8 mouse cellular contexts compared by ENCODE assay signal in the genomic region with DNA sequence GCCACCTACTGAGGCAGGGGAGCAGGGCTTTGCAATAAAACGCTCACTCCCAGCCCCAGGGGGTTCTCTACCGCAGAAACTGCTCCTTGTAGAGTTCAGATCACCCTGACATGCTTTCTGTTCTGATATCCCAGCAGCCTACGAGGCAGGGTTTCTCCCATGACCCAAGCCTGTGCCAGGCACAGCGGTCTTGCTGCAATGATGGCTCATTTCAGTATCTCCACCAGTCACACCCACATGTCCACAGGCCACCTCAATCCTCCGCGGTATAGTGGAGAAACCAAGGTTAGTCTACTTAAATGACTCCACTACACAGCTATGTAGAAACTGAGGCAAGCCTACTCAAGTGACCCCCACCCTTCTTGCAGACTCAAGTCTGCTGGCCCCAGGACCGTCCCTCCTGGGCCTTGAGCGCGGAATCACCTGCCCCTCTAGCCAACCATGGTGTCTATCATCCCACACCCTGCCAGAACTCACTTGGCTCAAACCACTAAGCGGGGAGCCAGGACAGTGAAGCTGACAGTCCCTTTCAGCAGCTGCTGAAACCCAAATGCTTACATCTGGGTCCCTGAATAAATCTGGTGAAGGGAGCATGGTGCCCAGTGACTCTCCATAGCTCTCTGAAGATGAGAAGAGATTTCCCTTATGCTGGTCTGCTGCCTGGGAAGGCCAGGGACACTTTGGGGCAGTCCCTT. TPM values are rescaled to one million over a fixed set of nuclear protein-coding genes. Genes with fewer than 3 reads are reported as not detected.
A peak's percentile ranks its signal among the peaks of the same experiment; 100 is the strongest.
DNase-seq lines count a peak whose midpoint lies in the region; ATAC-seq and TF ChIP-seq lines count a peak whose summit lies in the region.

No protein-coding gene starts in this region.

- H3K9ac ChIP-seq in forebrain, postnatal 0 days: no peak overlapping the region
- H3K9ac ChIP-seq in forebrain, embryonic 15.5 days (replicated peaks): no peak overlapping the region
- H3K9ac ChIP-seq in limb, embryonic 13.5 days: 0 out of 2 replicates have a peak overlapping the region, but pooled peaks have one; percentile 31
- H3K9ac ChIP-seq in stomach, postnatal 0 days (ENCODE audit: low read length): no peak overlapping the region

- TF ChIP-seq CTCF in forebrain, postnatal 0 days (IDR thresholded peaks at IDR 0.05; ENCODE audit: low read depth): no peak
- no peak for TF ChIP-seq CTCF in stomach, postnatal 0 days (IDR thresholded peaks at IDR 0.05; ENCODE audit: low read depth)

- no peaks in the 10 kb centered on the region for H3K9me3 ChIP-seq in forebrain, postnatal 0 days (ENCODE audit: low read length)
- H3K9me3 ChIP-seq in forebrain, embryonic 15.5 days: no peaks in the 10 kb centered on the region
- H3K9me3 ChIP-seq in megakaryocyte, embryonic 14.5 days: no peaks in the 10 kb centered on the region
- H3K9me3 ChIP-seq in limb, embryonic 13.5 days: no peaks in the 10 kb centered on the region
- no peaks in the 10 kb centered on the region for H3K9me3 ChIP-seq in stomach, postnatal 0 days (ENCODE audit: control insufficient read depth, low read length)

- H3K36me3 ChIP-seq in forebrain, postnatal 0 days (ENCODE audit: insufficient read depth): no peaks in the 10 kb centered on the region
- no peaks in the 10 kb centered on the region for H3K36me3 ChIP-seq in forebrain, embryonic 15.5 days
- peaks cover 60% of the 10 kb centered on the region for H3K36me3 ChIP-seq in megakaryocyte, embryonic 14.5 days (replicated peaks; ENCODE audit: low read length)
- no peaks in the 10 kb centered on the region for H3K36me3 ChIP-seq in limb, embryonic 13.5 days
- H3K36me3 ChIP-seq in stomach, postnatal 0 days (ENCODE audit: control insufficient read depth, insufficient read depth, low read length): no peaks in the 10 kb centered on the region

- intact Hi-C loops in left cerebral cortex, postnatal 14 days (cut with DNase I): no loop called here

- H3K4me2 ChIP-seq in forebrain, postnatal 0 days (ENCODE audit: low read depth): no peak overlapping the region
- no peak overlapping the region for H3K4me2 ChIP-seq in forebrain, embryonic 15.5 days (replicated peaks)
- H3K4me2 ChIP-seq in limb, embryonic 13.5 days (replicated peaks): no peak overlapping the region; the same call in 1 of the 2 replicates
- H3K4me2 ChIP-seq in stomach, postnatal 0 days (replicated peaks; ENCODE audit: low read depth): 0 out of 2 replicates have a peak overlapping the region, but pooled peaks have one; percentile 17

- peaks cover 5% of the 10 kb centered on the region; the same call in 1 of the 2 replicates for H3K27me3 ChIP-seq in forebrain, postnatal 0 days (ENCODE audit: insufficient read depth, low read length)
- H3K27me3 ChIP-seq in forebrain, embryonic 15.5 days: peaks cover 16% of the 10 kb centered on the region
- H3K27me3 ChIP-seq in megakaryocyte, embryonic 14.5 days (replicated peaks): no peaks in the 10 kb centered on the region
- peaks cover 11% of the 10 kb centered on the region for H3K27me3 ChIP-seq in limb, embryonic 13.5 days
- no peaks in the 10 kb centered on the region for H3K27me3 ChIP-seq in stomach, postnatal 0 days (ENCODE audit: control insufficient read depth, insufficient read depth, low read length)

- no peak overlapping the region for H3K4me3 ChIP-seq in forebrain, postnatal 0 days (ENCODE audit: low read depth, low read length)
- H3K4me3 ChIP-seq in forebrain, embryonic 15.5 days: no peak overlapping the region
- H3K4me3 ChIP-seq in megakaryocyte, embryonic 14.5 days (replicated peaks): peak overlapping the region; percentile 96
- no peak overlapping the region for H3K4me3 ChIP-seq in limb, embryonic 13.5 days
- H3K4me3 ChIP-seq in stomach, postnatal 0 days (ENCODE audit: low read depth, low read length): no peak overlapping the region

- DNase-seq in forebrain, postnatal 0 days: no peak
- DNase-seq in stomach, postnatal 0 days (ENCODE audit: low spot score): no peak
- DNase-seq in cerebellum, adult 9-10 months: no peak
- DNase-seq in left cerebral cortex, postnatal 14 days (ENCODE audit: low spot score in 2 of 2): no peak

- no peak for TF ChIP-seq EP300 in stomach, postnatal 0 days (optimal IDR thresholded peaks at IDR 0.05)

- H3K27ac ChIP-seq in forebrain, postnatal 0 days (ENCODE audit: low read depth, low read length): no peak overlapping the region
- H3K27ac ChIP-seq in forebrain, embryonic 15.5 days (replicated peaks): no peak overlapping the region
- no peak overlapping the region for H3K27ac ChIP-seq in limb, embryonic 13.5 days
- peak overlapping the region; percentile 45 for H3K27ac ChIP-seq in stomach, postnatal 0 days (replicated peaks)

- WGBS in forebrain, postnatal 0 days: 73% methylated on average over 10 of the region's 10 CpGs
- WGBS in forebrain, embryonic 15.5 days: 76% methylated on average over 10 of the region's 10 CpGs
- 75% methylated on average over 10 of the region's 10 CpGs for WGBS in limb, embryonic 13.5 days
- 80% methylated on average over 10 of the region's 10 CpGs for WGBS in stomach, postnatal 0 days

- ATAC-seq in forebrain, postnatal 0 days: peak; percentile 33
- no peak for ATAC-seq in forebrain, embryonic 15.5 days (replicated peaks)
- no peak for ATAC-seq in megakaryocyte, adult 5-6 weeks (ENCODE audit: poor library complexity, severe bottlenecking)
- no peak for ATAC-seq in limb, embryonic 13.5 days (ENCODE audit: low FRiP score, low read depth)
- no peak for ATAC-seq in stomach, postnatal 0 days (ENCODE audit: low FRiP score, low TSS enrichment)

- H3K4me1 ChIP-seq in forebrain, postnatal 0 days (ENCODE audit: insufficient read depth): no peaks in the 10 kb centered on the region
- H3K4me1 ChIP-seq in forebrain, embryonic 15.5 days: peaks cover 31% of the 10 kb centered on the region
- H3K4me1 ChIP-seq in megakaryocyte, embryonic 14.5 days: peaks cover 94% of the 10 kb centered on the region
- peaks cover 77% of the 10 kb centered on the region for H3K4me1 ChIP-seq in limb, embryonic 13.5 days
- H3K4me1 ChIP-seq in stomach, postnatal 0 days (replicated peaks; ENCODE audit: control insufficient read depth, insufficient read depth): peaks cover 17% of the 10 kb centered on the region

RNA-seq across cellular contexts. Expression of gene Rhbdf2, which starts 6.1 kb away (rescaled TPM):
- total RNA-seq in forebrain, postnatal 0 days (2014; rRNA removed): 1.6 and 1.9 TPM in 2 replicates
- polyA plus RNA-seq in forebrain, postnatal 0 days (2015; fragmentation: Nextera tagmentation; extraction: Ambion mirVana): 0.75 and 0.97 TPM in 2 replicates
- 1.3 and 1.4 TPM in 2 replicates for polyA plus RNA-seq in forebrain, embryonic 15.5 days (2015; fragmentation: Nextera tagmentation; extraction: Ambion mirVana)
- 22.9 and 66.2 TPM in 2 replicates for polyA plus RNA-seq in megakaryocyte, embryonic 14.5 days (2012; ENCODE audit: insufficient read depth, low replicate concordance)
- 20.9 and 21.8 TPM in 2 replicates for total RNA-seq in megakaryocyte, adult 5-6 weeks (2015)
- 16.2 TPM in 2 replicates for total RNA-seq in megakaryocyte, adult 5-6 weeks (2017)
- polyA plus RNA-seq in limb, embryonic 13.5 days (2015; fragmentation: Nextera tagmentation; extraction: Ambion mirVana): 4.0 and 5.1 TPM in 2 replicates
- polyA plus RNA-seq in stomach, postnatal 0 days (2015; fragmentation: Nextera tagmentation; extraction: Ambion mirVana): 5.7 and 6.1 TPM in 2 replicates
- 1 to 10 TPM; 1.5 to 1.9 TPM for total RNA-seq in left cerebral cortex, postnatal 14 days (2021)

RNA-seq across cellular contexts. Expression of gene Prcd, which starts 32.6 kb away (rescaled TPM):
- 1.5 and 3.3 TPM in 2 replicates for total RNA-seq in forebrain, postnatal 0 days (2014; rRNA removed)
- polyA plus RNA-seq in forebrain, postnatal 0 days (2015; fragmentation: Nextera tagmentation; extraction: Ambion mirVana): 3.4 and 4.8 TPM in 2 replicates
- polyA plus RNA-seq in forebrain, embryonic 15.5 days (2015; fragmentation: Nextera tagmentation; extraction: Ambion mirVana): 2.0 and 2.4 TPM in 2 replicates
- not detected in 2 replicates for polyA plus RNA-seq in megakaryocyte, embryonic 14.5 days (2012; ENCODE audit: insufficient read depth, low replicate concordance)
- total RNA-seq in megakaryocyte, adult 5-6 weeks (2015): 0.80 TPM in 1 of 2 replicates, not detected in the other
- total RNA-seq in megakaryocyte, adult 5-6 weeks (2017): not detected in 2 replicates
- polyA plus RNA-seq in limb, embryonic 13.5 days (2015; fragmentation: Nextera tagmentation; extraction: Ambion mirVana): 0.56 and 0.83 TPM in 2 replicates
- 2.6 and 2.7 TPM in 2 replicates for polyA plus RNA-seq in stomach, postnatal 0 days (2015; fragmentation: Nextera tagmentation; extraction: Ambion mirVana)
- 1 to 10 TPM; 2.8 to 3.0 TPM for total RNA-seq in left cerebral cortex, postnatal 14 days (2021)

RNA-seq across cellular contexts. Expression of gene Cygb, which starts 33.4 kb away (rescaled TPM):
- 20.7 and 22.7 TPM in 2 replicates for total RNA-seq in forebrain, postnatal 0 days (2014; rRNA removed)
- 24.9 and 27.6 TPM in 2 replicates for polyA plus RNA-seq in forebrain, postnatal 0 days (2015; fragmentation: Nextera tagmentation; extraction: Ambion mirVana)
- 15.8 and 16.4 TPM in 2 replicates for polyA plus RNA-seq in forebrain, embryonic 15.5 days (2015; fragmentation: Nextera tagmentation; extraction: Ambion mirVana)
- polyA plus RNA-seq in megakaryocyte, embryonic 14.5 days (2012; ENCODE audit: insufficient read depth, low replicate concordance): not detected in 2 replicates
- not detected in 2 replicates for total RNA-seq in megakaryocyte, adult 5-6 weeks (2015)
- total RNA-seq in megakaryocyte, adult 5-6 weeks (2017): not detected in 2 replicates
- 6.0 and 7.2 TPM in 2 replicates for polyA plus RNA-seq in limb, embryonic 13.5 days (2015; fragmentation: Nextera tagmentation; extraction: Ambion mirVana)
- polyA plus RNA-seq in stomach, postnatal 0 days (2015; fragmentation: Nextera tagmentation; extraction: Ambion mirVana): 22.1 and 22.2 TPM in 2 replicates
- 10 to 100 TPM; 26.7 to 34.7 TPM for total RNA-seq in left cerebral cortex, postnatal 14 days (2021)

RNA-seq across cellular contexts. Expression of gene Aanat, which starts 34.5 kb away (rescaled TPM):
- 0.31 and 0.62 TPM in 2 replicates for total RNA-seq in forebrain, postnatal 0 days (2014; rRNA removed)
- 0.88 and 0.89 TPM in 2 replicates for polyA plus RNA-seq in forebrain, postnatal 0 days (2015; fragmentation: Nextera tagmentation; extraction: Ambion mirVana)
- 0.15 TPM in 1 of 2 replicates, not detected in the other for polyA plus RNA-seq in forebrain, embryonic 15.5 days (2015; fragmentation: Nextera tagmentation; extraction: Ambion mirVana)
- 0.21 and 2.2 TPM in 2 replicates for polyA plus RNA-seq in megakaryocyte, embryonic 14.5 days (2012; ENCODE audit: insufficient read depth, low replicate concordance)
- total RNA-seq in megakaryocyte, adult 5-6 weeks (2015): not detected in 2 replicates
- total RNA-seq in megakaryocyte, adult 5-6 weeks (2017): not detected in 2 replicates
- not detected in 2 replicates for polyA plus RNA-seq in limb, embryonic 13.5 days (2015; fragmentation: Nextera tagmentation; extraction: Ambion mirVana)
- polyA plus RNA-seq in stomach, postnatal 0 days (2015; fragmentation: Nextera tagmentation; extraction: Ambion mirVana): 0.10 TPM in 1 of 2 replicates, not detected in the other
- under 1 TPM; 0.34 to 0.35 TPM for total RNA-seq in left cerebral cortex, postnatal 14 days (2021)

RNA-seq across cellular contexts. Expression of gene Ube2o, which starts 39.5 kb away (rescaled TPM):
- 81.3 and 94.1 TPM in 2 replicates for total RNA-seq in forebrain, postnatal 0 days (2014; rRNA removed)
- 26.6 and 32.1 TPM in 2 replicates for polyA plus RNA-seq in forebrain, postnatal 0 days (2015; fragmentation: Nextera tagmentation; extraction: Ambion mirVana)
- polyA plus RNA-seq in forebrain, embryonic 15.5 days (2015; fragmentation: Nextera tagmentation; extraction: Ambion mirVana): 22.4 and 27.3 TPM in 2 replicates
- 67.5 and 115 TPM in 2 replicates for polyA plus RNA-seq in megakaryocyte, embryonic 14.5 days (2012; ENCODE audit: insufficient read depth, low replicate concordance)
- 2.9 and 6.6 TPM in 2 replicates for total RNA-seq in megakaryocyte, adult 5-6 weeks (2015)
- 4.8 and 7.7 TPM in 2 replicates for total RNA-seq in megakaryocyte, adult 5-6 weeks (2017)
- polyA plus RNA-seq in limb, embryonic 13.5 days (2015; fragmentation: Nextera tagmentation; extraction: Ambion mirVana): 10.3 and 12.1 TPM in 2 replicates
- polyA plus RNA-seq in stomach, postnatal 0 days (2015; fragmentation: Nextera tagmentation; extraction: Ambion mirVana): 4.7 and 5.3 TPM in 2 replicates
- total RNA-seq in left cerebral cortex, postnatal 14 days (2021): 100 to 1,000 TPM; 134 to 139 TPM
